Mouse (Mus musculus): ENCODE results near the gene Commd8.
"Not testable (repeated sequence)": the region's sequence is repeated elsewhere in the genome, so short reads cannot be mapped to it uniquely, and the experiment has no call there.

Gene Commd8

DNA sequence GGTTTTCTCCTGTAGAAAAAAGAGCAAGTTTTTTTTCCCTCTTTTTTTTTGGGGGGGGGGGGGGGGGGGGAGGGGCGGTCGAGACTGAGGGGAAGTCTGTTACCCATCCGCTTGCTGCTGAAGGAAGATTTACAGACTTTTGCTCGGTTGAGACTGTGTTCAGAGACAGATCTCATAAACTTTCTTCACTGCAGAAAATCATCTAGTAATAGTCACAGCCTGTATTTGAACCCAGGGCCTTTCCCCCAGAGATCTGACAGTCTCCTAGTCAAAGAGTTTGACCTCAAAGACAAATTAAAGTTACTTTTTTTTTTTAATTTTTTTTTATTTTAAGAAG is 264 bp upstream of the Commd8 start:
- no peak for DNase-seq (ENCODE audit: low read depth)

DNA sequence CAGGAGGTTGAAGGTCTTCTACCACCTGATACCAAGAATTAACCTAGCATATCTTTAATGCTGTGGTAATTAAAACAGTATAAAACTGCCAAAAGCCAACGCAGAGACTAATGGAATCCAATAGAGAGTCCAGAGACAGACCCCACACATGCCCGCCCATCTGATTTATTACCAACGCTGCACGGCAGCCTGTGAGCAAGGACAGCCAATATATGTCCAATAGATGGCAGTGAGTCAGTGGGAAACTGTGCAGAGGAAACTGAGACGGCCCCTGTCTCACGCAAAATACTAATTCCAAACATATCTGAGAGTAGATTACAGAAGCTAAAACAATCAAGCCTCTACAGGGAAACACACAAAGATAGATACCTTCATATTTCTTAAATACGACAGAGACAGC is 3.6 kb downstream of the Commd8 start:
- no peak for DNase-seq (ENCODE audit: low read depth)

DNA sequence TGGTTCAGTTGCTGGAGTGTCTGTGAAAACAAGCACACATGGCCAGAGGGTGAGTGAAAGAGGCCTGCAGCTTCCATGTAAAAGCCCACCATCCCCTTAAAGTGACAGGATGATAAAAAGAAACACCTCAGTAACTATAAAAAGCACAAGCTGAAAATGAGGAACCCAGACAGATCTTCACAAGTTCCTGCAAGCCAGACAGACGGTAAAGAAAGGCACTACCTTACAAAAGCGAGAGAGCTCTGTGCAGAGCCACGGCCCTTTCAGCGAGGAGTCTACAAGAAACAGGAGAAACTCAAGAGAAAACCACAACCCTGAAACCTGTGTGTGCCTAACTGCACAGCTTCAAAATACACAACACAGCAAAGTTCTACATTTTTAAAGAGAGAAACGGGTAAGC is 5.1 kb downstream of the Commd8 start:
- no peak for DNase-seq (ENCODE audit: low read depth)

DNA sequence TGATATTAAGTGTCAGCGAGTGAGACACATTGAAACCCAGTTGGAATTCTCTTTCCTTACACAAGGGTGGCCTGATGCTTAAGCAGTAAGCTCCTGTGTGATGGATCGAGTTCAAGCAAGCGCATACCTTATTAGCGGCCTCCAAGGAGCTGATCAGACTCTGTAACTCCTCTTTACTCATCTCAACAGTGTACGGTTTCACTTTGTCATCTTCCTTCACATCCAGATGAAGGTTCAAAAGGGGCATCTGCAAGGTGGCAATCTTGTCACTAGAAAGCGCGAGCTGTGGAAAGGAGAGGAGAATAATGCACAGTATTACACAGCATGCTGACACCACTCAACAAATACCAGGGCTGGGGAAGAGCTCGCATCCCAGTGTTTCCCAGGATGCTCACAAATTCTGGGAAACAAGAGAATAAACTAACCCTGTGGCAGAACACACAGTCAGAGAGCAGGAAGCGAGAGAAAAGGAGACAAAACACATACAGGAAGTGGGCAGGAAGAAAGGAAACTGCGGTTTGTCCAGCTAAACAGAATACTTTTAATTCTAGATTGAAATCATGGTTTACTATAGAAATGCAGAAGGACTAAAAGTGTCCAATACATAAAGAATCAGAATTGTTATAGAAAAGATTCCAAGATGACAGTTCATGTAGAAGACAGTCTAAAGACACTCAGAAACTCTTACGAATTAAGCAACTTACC is 7.1 kb downstream of the Commd8 start:
- DNase-seq (ENCODE audit: low read depth), result no peak

DNA sequence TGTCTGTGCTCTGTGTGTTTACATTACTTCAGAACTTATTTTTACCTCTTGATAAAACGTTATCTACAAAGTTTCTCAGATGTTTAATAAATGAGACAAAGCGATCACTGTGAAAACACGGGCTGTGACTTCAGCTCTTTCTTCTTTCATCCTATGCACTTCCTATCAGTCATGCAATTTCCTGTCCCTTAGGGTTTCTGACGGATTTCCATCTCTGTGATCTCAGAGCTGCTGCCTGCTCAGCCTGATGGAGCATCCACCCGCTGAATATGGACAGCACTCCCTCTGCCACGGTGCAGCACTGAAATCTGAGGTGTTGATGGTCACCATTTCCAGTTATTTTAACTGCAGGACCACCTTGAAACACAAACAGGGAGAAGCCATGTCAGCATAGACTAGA is 8.5 kb downstream of the Commd8 start:
- DNase-seq (ENCODE audit: low read depth), result no peak

DNA sequence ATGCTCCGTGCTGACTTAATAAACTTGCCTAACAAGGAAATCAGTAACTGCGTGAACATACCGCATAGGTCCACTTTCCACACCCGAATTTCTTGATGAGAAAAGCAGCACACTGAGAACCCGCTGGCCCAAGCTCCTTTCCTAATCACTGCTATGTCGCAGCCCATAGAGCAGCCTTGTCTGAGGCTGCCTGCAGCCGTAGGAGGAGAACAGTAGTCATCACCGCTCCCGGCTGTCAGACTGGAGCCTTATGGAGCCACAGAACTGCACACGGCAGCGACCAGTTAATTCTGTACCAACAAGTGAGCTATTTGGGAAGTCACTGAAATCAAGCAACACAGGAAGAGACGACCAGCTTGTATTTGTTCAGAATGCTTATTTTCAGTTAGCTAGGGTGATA is 9.3 kb downstream of the Commd8 start:
- no peak for DNase-seq (ENCODE audit: low read depth)

DNA sequence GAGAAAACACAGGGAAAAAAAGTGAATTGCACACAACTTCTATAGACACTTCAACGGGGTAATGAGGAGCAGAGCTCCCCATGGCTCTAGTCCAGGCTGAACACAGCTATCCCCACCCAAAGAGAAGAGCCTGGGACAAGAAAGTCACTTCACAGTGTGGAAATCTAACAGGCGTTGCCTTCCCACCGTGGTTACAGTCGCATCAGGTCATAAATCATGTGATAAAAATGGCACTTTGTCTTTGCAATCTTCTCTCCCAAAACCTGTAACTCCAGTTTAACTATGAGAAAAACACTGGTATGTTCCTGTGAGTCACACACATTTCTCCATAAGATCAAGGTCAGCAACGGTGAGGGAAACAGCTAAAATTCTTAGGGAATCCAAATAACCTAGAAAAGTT is 11.4 kb downstream of the Commd8 start:
- no peak for DNase-seq (ENCODE audit: low read depth)

DNA sequence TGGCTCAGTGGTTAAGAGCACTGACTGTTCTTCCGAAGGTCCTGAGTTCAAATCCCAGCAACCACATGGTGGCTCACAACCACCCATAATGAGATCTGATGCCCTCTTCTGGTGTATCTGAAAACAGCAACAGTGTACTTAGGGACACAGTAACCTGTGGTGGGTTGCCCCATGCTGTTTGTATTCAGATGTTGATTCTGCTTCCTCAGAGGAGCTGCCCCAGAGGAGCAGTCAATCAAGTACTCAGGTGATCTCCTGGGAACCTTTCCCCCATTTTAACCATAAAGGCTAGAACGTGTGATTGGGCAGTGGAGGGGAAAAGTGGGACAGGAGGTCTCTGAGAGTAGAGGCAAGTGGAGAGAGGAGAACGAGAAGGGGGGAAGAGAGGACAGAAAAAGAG is 12.3 kb downstream of the Commd8 start:
- DNase-seq (ENCODE audit: low read depth), result not testable (repeated sequence)

DNA sequence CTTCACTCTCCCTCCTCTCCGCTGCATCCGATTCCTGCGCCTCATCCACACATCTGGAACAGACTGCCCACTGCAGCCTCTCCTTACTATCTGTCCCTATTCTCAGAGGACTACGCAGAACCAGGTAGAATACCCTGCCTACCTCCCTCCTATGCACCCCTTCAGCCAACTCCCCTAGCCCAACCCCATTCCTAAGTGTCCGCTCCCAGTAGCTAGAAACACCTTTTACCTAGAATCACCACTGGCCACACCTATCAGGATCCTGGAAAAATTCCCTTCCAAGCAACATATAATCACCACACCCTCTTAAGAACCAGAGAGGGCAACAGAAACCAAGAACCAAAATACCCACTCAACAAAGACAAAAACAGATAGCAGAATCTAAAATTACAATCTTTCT is 17.1 kb downstream of the Commd8 start:
- DNase-seq (ENCODE audit: low read depth), result no peak

DNA sequence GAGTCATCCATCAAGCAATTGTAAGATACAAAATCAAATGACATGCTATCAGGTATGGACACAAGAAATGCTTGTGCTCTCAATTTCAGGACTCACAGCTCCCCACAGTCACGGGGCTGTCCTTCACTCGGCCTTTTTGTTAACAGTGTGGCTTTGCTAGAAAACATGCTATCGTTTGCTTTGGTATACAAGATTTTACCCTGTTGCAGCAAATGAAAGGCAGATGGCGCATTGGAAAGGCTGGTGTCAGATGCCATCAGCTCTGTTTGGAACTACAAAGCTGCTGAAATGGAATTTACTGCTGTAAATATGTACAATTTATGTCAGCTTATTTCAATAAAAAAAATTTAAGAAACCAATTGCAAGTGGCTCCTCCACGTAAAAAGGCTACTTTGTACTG is 19.3 kb downstream of the Commd8 start:
- no peak for DNase-seq (ENCODE audit: low read depth)

DNA sequence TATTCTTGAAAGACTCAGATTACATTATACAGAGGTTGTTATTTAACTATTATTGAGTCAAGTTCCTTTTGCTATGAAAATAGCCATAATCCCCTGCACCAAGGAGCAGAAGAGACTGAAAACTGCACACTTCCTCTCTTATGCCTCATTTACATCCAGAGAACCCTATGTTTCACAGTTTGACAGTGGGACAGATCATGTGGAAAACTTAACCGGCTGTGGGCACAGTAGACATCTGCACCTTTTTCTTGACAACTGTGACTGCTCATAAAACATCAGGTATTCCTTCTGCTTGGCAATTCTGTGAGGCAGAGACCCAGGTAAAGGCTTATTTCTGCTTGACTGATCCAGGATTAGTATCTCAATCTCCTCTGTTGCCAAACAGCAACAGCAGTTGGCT is 28.4 kb downstream of the Commd8 start:
- DNase-seq (ENCODE audit: low read depth), result no peak

DNA sequence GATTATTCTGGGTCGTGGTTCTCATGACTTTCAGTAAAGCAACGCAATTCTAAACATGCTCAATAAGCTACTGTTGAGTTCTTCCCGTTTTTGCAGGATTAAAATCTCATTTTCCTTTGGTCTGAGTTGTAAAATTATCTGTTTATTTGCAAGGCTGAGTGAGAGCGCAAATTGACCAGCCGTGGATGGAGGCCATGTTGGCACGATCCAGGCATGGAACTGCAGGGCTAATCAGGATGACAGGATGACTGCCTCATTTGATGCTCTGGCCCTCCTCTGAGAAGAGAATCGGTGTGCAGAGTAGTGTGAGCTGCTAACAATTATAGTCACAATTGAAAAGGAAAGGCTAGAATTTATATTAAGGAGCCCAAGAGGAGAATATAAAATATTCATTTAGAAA is 29.7 kb downstream of the Commd8 start:
- DNase-seq (ENCODE audit: low read depth), result no peak

DNA sequence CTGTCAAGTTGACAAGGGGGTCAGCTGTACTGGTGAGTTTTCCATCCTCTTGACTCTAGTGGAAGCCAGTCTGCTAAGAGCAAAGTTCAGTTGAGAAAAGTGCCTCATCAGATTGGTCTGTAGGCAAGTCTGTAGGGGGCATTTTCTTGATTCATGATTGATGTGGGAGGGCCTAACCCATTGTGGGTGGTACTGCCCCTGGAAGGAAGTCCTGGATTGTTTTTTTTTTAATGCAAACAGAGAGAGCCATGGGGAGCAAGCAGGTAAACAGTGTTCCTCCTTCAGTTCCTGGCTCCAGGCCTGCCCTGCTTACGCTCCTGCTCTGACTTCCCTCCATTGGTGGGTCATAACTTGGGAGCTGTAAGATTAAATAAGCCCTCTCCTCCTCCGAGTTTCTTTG is 34.1 kb downstream of the Commd8 start:
- no peak for DNase-seq (ENCODE audit: low read depth)

DNA sequence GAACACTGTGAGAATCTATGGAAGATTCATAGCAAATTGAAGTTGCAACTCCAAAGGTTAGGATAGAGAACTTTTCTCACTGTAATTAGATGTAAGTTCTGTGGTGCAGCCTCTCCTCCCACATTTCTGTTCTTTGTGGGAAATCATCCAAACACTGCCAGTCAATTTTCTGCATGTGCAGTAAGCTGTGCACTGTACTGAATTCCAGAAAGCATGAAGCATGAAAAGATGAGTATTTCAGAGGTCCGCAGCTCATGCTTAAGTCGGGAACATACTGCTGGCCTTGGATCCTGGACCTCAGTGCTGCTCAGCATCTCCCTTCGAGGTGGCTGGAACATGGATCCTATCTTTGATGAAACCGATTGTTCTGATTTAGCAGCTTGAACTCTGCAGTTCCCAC is 41.3 kb downstream of the Commd8 start:
- no peak for DNase-seq (ENCODE audit: low read depth)

DNA sequence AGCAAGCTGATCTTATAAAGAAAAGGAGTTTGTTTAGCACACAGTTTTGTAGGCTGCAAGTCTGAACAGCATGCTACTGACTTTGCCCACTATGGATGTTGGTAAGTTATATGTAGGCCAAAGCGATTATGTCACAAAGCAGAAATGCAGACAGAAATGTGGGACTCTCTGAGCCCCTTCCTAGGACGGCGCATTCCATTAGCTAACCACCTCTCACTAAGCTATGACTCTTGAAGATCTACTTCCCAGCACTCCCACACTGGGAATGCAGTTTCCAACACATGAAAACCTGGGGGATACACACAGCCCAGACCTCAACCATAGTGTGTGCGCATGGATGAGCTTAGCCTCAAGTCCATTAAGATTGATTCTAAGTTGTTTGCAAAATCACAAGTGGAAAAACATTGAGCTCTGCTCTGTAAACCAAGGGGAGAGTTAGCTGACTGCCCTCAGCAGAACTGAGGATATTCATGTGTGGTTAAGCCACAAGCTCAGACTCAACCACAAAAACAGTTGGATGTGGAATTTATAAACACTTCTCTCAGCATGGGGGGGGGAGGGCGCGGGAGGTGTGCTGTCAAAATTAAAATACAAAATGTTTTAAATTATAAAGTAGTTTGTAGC is 45.5 kb downstream of the Commd8 start:
- DNase-seq (ENCODE audit: low read depth), result no peak
